Mouse (Mus musculus): ENCODE results near the gene Zfp426.

DNA sequence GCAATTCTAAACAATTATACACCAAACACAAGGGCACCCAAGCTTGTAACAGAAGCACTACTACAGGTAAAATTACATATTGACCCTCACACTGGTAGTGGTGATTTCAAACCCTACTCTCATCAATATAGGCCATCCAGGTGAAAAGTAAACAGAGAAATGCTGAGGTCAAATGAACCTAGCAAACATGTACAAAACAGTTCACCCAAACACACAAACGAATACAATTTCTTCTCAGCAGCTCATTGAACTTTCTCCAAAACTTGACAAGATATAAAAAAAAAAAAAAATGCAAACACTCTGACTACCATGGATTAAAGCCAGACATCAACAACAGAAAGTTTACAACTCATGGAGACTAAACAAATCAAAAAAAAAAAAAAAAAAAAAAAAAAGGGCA lies 41.1 kb downstream of the Zfp426 start:
- TF ChIP-seq POLR2A (IDR thresholded peaks at IDR 0.05; ENCODE audit: control insufficient read depth, extremely low read depth, insufficient read depth, low read length, poor library complexity) = no peak
- TF ChIP-seq CTCF (IDR thresholded peaks at IDR 0.05; ENCODE audit: borderline replicate concordance, control insufficient read depth, extremely low read depth, insufficient read depth, low read length, poor library complexity) = no peak
